Mouse (Mus musculus) intestine, postnatal 0 days (tissue): ENCODE measurements around the gene Klk11. TPM values are rescaled to one million over a fixed set of nuclear protein-coding genes. Genes with fewer than 3 reads are reported as not detected.

ENCODE experiments used
- ATAC-seq: fragments of 200-750 bp; cut with Nextera tagmentation; 2 replicates; pipeline ENCODE4 v1.8.0; 2017; ENCODE audit warnings: mild to moderate bottlenecking, moderate TSS enrichment, moderate library complexity
- H3K27ac ChIP-seq: fragments of 300-500 bp; sonication (generic); 2 replicates; pipeline ENCODE4 v1.5.1; 2014; ENCODE audit warnings: mild to moderate bottlenecking, low read depth, low read length, moderate library complexity
- H3K27me3 ChIP-seq: fragments of 300-500 bp; sonication (generic); replicated peaks from 2 replicates; pipeline ENCODE4 v1.6.1; 2014; ENCODE audit warnings: low read length, mixed read lengths; ENCODE audit not compliant: control insufficient read depth, insufficient read depth
- H3K36me3 ChIP-seq: fragments of 300-500 bp; sonication (generic); 2 replicates; pipeline ENCODE4 v1.6.1; 2014; ENCODE audit warnings: mild to moderate bottlenecking, moderate library complexity; ENCODE audit not compliant: control insufficient read depth, insufficient read depth
- H3K4me1 ChIP-seq: fragments of 300-500 bp; sonication (generic); replicated peaks from 2 replicates; pipeline ENCODE4 v1.6.1; 2014; ENCODE audit warnings: antibody characterized with exemption, low read length, mixed read lengths; ENCODE audit not compliant: control insufficient read depth, insufficient read depth
- H3K4me2 ChIP-seq: fragments of 300-500 bp; sonication (generic); replicated peaks from 2 replicates; pipeline ENCODE4 v1.6.1; 2014; ENCODE audit warnings: low read depth, mild to moderate bottlenecking, moderate library complexity
- H3K4me3 ChIP-seq: fragments of 300-500 bp; sonication (generic); 2 replicates; pipeline ENCODE4 v1.5.1; 2014; ENCODE audit warnings: low read depth, low read length
- H3K9ac ChIP-seq: fragments of 300-500 bp; sonication (generic); 2 replicates; pipeline ENCODE4 v1.6.1; 2014; ENCODE audit warnings: mild to moderate bottlenecking, low read depth, low read length
- H3K9me3 ChIP-seq: fragments of 300-500 bp; sonication (generic); 2 replicates; pipeline ENCODE4 v1.6.1; 2016; ENCODE audit warnings: mixed run types; ENCODE audit not compliant: control insufficient read depth
- CTCF ChIP-seq: sonication (generic); IDR thresholded peaks from 2 replicates; pipeline ENCODE4 v1.5.1; 2016; ENCODE audit warnings: low read depth, mild to moderate bottlenecking, control low read depth, antibody characterized with exemption, moderate library complexity
- WGBS: fragments of 180-500 bp; shearing (Covaris S2); extraction: QIAGEN DNeasy Blood & Tissue Kit; methylation state at CpG from one replicate; pipeline ENCODE4 v1.1.7; 2014; 5-methylcytosine and 5-hydroxymethylcytosine counted together
- polyA plus RNA-seq: library from polyadenylated mRNA; unstranded; fragments of >200 nt; fragmentation: Nextera tagmentation; extraction: Ambion mirVana; gene quantifications from 2 replicates; pipeline ENCODE4 v1.2.1, GENCODE M21; 2015

Gene Klk11
- polyA plus RNA-seq, 1 experiment from 2014 or later = 0.21 TPM

GRCm38 (mm10) chr7:43778176-43778970 lies 4.0 kb downstream of the Klk11 start:
- H3K9ac ChIP-seq = no peak overlapping the region
- no peak overlapping the region for H3K4me3 ChIP-seq
- H3K36me3 ChIP-seq = no peaks in the 10 kb centered on the region
- H3K4me2 ChIP-seq = no peak overlapping the region
- H3K4me1 ChIP-seq = 0 out of 2 replicates have a peak, but pooled peaks cover 2% of the 10 kb centered on the region
- WGBS = 89% methylated on average over 10 of the region's 10 CpGs
- no peak for TF ChIP-seq CTCF
- no peak for ATAC-seq
- 0 out of 2 replicates have a peak, but pooled peaks cover 6% of the 10 kb centered on the region for H3K27me3 ChIP-seq
- H3K27ac ChIP-seq = no peak overlapping the region
- H3K9me3 ChIP-seq = no peaks in the 10 kb centered on the region

GRCm38 (mm10) chr7:43780241-43780640 lies 5.8 kb downstream of the Klk11 start:
- H3K27me3 ChIP-seq = 0 out of 2 replicates have a peak, but pooled peaks cover 6% of the 10 kb centered on the region
- no peak overlapping the region for H3K4me2 ChIP-seq
- no peak overlapping the region for H3K9ac ChIP-seq
- no peak for TF ChIP-seq CTCF
- H3K4me1 ChIP-seq = 0 out of 2 replicates have a peak, but pooled peaks cover 2% of the 10 kb centered on the region
- no peak overlapping the region for H3K27ac ChIP-seq
- no peaks in the 10 kb centered on the region for H3K36me3 ChIP-seq
- ATAC-seq = no peak
- H3K4me3 ChIP-seq = no peak overlapping the region
- H3K9me3 ChIP-seq = no peaks in the 10 kb centered on the region
- WGBS = 46% methylated on average over 6 of the region's 6 CpGs

DNA sequence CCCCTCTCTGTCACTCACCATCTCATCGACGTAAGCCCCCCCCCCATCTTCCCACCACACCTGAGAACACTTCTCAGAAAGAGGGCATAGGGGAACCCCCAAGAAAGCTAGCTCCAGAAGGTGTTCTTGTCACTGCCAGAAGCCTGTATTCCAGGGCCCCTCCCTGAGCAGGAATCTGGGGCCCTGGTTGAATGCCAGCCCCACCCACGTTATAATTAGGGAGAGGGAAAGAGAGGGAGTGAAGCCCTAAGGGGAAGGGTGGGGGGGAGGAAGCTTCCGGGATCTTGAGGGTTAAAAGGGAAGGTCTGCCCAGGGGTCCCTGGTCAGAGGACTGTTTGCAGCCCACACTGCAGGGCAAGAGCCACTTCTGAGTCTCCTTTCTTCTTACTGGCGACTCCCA lies 6.3 kb downstream of the Klk11 start, which contains the start of gene Klk10:
Gene Klk10, plus strand, starts transcription at position 290 of the 400 bp plus-strand sequence.
- H3K27ac ChIP-seq = no peak within 1 kb of the TSS
- ATAC-seq = no peak
- no peak within 1 kb of the TSS for H3K9ac ChIP-seq
- H3K4me2 ChIP-seq = no peak within 1 kb of the TSS
- H3K36me3 ChIP-seq = no peaks in the 10 kb centered on the region
- 30% methylated on average over 5 of the region's 5 CpGs for WGBS
- H3K4me3 ChIP-seq = no peak within 1 kb of the TSS
- no peaks in the 10 kb centered on the region for H3K9me3 ChIP-seq
- TF ChIP-seq CTCF = no peak
- H3K4me1 ChIP-seq = 0 out of 2 replicates have a peak, but pooled peaks cover 2% of the 10 kb centered on the region
- H3K27me3 ChIP-seq = 0 out of 2 replicates have a peak, but pooled peaks cover 6% of the 10 kb centered on the region

- WGBS = 91% methylated on average over 11 of the region's 11 CpGs
- no peaks in the 10 kb centered on the region for H3K36me3 ChIP-seq
- H3K27ac ChIP-seq = no peak overlapping the region
- no peak for ATAC-seq
- no peak for TF ChIP-seq CTCF
- 0 out of 2 replicates have a peak, but pooled peaks cover 2% of the 10 kb centered on the region for H3K4me1 ChIP-seq
- no peak overlapping the region for H3K4me3 ChIP-seq
- H3K27me3 ChIP-seq = 0 out of 2 replicates have a peak, but pooled peaks cover 6% of the 10 kb centered on the region
- H3K9ac ChIP-seq = no peak overlapping the region
- no peak overlapping the region for H3K4me2 ChIP-seq
- H3K9me3 ChIP-seq = no peaks in the 10 kb centered on the region
Observed at GRCm38 (mm10) chr7:43781541-43781940, 7.1 kb downstream of the Klk11 start.

- no peak overlapping the region for H3K9ac ChIP-seq
- H3K4me3 ChIP-seq = peak overlapping the region; percentile 28
- peak; percentile 67 for ATAC-seq
- 0 out of 2 replicates have a peak, but pooled peaks cover 6% of the 10 kb centered on the region for H3K27me3 ChIP-seq
- no peak overlapping the region for H3K27ac ChIP-seq
- no peaks in the 10 kb centered on the region for H3K36me3 ChIP-seq
- H3K4me1 ChIP-seq = 0 out of 2 replicates have a peak, but pooled peaks cover 2% of the 10 kb centered on the region
- H3K4me2 ChIP-seq = peak overlapping the region; percentile 72
- peak; percentile 88 for TF ChIP-seq CTCF
- no peaks in the 10 kb centered on the region for H3K9me3 ChIP-seq
- 9% methylated on average over 36 of the region's 36 CpGs for WGBS
Observed at GRCm38 (mm10) chr7:43782275-43783265, 8.2 kb downstream of the Klk11 start.

- 79% methylated on average over 1 of the region's 1 CpGs for WGBS
- Histone ChIP-seq H3K4me3 (no peak overlapping the region), H3K4me2 (no peak overlapping the region), H3K9me3 (no peaks in the 10 kb centered on the region), H3K4me1 (0 out of 2 replicates have a peak, but pooled peaks cover 2% of the 10 kb centered on the region), H3K36me3 (no peaks in the 10 kb centered on the region), H3K9ac (no peak overlapping the region), H3K27ac (no peak overlapping the region), H3K27me3 (0 out of 2 replicates have a peak, but pooled peaks cover 6% of the 10 kb centered on the region)
- no peak for ATAC-seq
- peak; percentile 40 for TF ChIP-seq CTCF
Observed at GRCm38 (mm10) chr7:43785286-43785685, 10.9 kb downstream of the Klk11 start.
